Mouse (Mus musculus) thymus, postnatal 0 days (tissue): ENCODE measurements around the gene Olig3. TPM values are rescaled to one million over a fixed set of nuclear protein-coding genes. Genes with fewer than 3 reads are reported as not detected.
A peak's percentile ranks its signal among the peaks of the same experiment; 100 is the strongest.

Source experiments
- DNase-seq: peaks from one replicate; pipeline ENCODE4 v3.0.0-alpha.2; 2015; ENCODE audit warnings: low spot score
- polyA plus RNA-seq: library from polyadenylated mRNA; unstranded; fragments of >200 nt; fragmentation: Nextera tagmentation; extraction: Ambion mirVana; gene quantifications from 2 replicates; pipeline ENCODE4 v1.2.1, GENCODE M21; 2015

Olig3 gene
- polyA plus RNA-seq: 0.09 and 0.29 TPM in 2 replicates

GRCm38 (mm10) chr10:19356071-19356583, at the start of gene Olig3:
TSS of gene Olig3 (plus strand) at chr10:19356533.
- peak; percentile 65 for DNase-seq

- DNase-seq: no peak
Observed at GRCm38 (mm10) chr10:19309681-19310395, 46.5 kb upstream of the Olig3 start.

GRCm38 (mm10) chr10:19310471-19310870, 45.9 kb upstream of the Olig3 start:
- DNase-seq: no peak

- DNase-seq: no peak
Observed at GRCm38 (mm10) chr10:19317962-19318812, 38.1 kb upstream of the Olig3 start.

- peak; percentile 90 for DNase-seq
Observed at GRCm38 (mm10) chr10:19321781-19322180, 34.6 kb upstream of the Olig3 start.

- no peak for DNase-seq
Observed at GRCm38 (mm10) chr10:19329191-19329777, 27.0 kb upstream of the Olig3 start.

GRCm38 (mm10) chr10:19333425-19333824, 22.9 kb upstream of the Olig3 start:
- peak; percentile 77 for DNase-seq

GRCm38 (mm10) chr10:19338695-19339630, 17.4 kb upstream of the Olig3 start:
- no peak for DNase-seq

- no peak for DNase-seq
Observed at GRCm38 (mm10) chr10:19344039-19344438, 12.3 kb upstream of the Olig3 start.

- no peak for DNase-seq
Observed at GRCm38 (mm10) chr10:19349326-19349725, 7.0 kb upstream of the Olig3 start.

- DNase-seq: no peak
Observed at GRCm38 (mm10) chr10:19352006-19352877, 4.1 kb upstream of the Olig3 start.

GRCm38 (mm10) chr10:19352878-19353301, 3.4 kb upstream of the Olig3 start:
- DNase-seq: peak; percentile 35

- no peak for DNase-seq
Observed at GRCm38 (mm10) chr10:19353631-19354030, 2.7 kb upstream of the Olig3 start.

GRCm38 (mm10) chr10:19354146-19354545, 2.2 kb upstream of the Olig3 start:
- no peak for DNase-seq

GRCm38 (mm10) chr10:19355076-19355475, 1.3 kb upstream of the Olig3 start:
- no peak for DNase-seq

- DNase-seq: no peak
Observed at GRCm38 (mm10) chr10:19356720-19357641, 648 bp downstream of the Olig3 start.

GRCm38 (mm10) chr10:19357848-19358247, 1.5 kb downstream of the Olig3 start:
- DNase-seq: no peak
